In the genomic region with DNA sequence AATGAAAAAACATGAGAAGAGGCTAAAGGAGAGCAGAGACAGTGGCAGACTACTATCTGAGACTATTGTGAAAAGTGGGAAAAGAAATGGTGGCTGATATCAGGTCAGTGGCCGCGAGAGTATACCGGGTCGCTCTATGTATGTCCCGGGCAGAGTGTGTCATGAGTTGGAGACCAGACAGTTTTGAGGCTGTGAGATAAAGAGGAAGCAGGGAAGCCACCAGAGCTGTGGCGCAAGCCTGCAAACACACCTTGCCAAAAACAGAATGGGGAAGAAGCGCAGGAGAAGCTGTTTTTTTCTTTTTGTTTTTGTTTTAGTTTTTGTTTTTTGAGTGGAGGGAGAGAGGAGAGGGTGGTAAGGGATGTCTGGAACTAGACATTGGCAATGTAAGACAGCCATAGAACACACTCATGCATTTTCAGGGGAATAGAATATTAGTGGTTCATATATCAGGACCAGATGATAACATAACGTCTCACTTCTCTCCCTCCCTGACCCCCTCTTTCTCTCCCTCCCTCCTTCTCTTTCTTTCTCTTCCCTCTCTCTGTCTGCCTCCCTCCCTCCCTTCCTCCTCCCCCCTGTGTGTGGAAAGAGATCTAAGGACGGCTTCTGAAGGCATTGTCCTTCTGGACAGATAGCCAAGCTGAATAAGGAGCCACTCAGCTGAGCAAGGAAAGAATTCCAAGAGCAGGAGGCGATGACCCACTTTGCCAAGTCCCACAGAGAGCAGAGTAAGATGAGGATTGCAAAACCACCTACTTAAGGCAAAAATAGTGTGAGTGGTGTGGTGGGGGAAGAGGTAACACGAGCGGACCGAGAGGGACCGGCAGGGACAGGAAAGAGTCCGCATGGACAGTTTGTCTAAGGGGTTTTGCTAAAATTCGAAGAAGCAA, we compare ENCODE assay signal across 12 mouse cellular contexts.
DNase-seq lines count a peak whose midpoint lies in the region; ATAC-seq and TF ChIP-seq lines count a peak whose summit lies in the region.
"Had no signal": no experiment of that assay in that cellular context is flagged by ENCODE, and none has a peak within 500 bp of the region (broad histone marks: within the 10 kb centered on the region; RNA-seq: fewer than 3 reads in every experiment).

No protein-coding gene starts in this region.

- TF ChIP-seq POLR2A in kidney, adult 2 months (IDR thresholded peaks at IDR 0.05; ENCODE audit: low read depth, low read length) = no peak

- no peaks in the 10 kb centered on the region for H3K36me3 ChIP-seq in hindbrain, embryonic 10.5 days
- no peaks in the 10 kb centered on the region for H3K36me3 ChIP-seq in hindbrain, embryonic 13.5 days
- H3K36me3 ChIP-seq in kidney, adult 2 months (ENCODE audit: control insufficient read depth, insufficient read depth, low read length) = no peaks in the 10 kb centered on the region
- no peaks in the 10 kb centered on the region for H3K36me3 ChIP-seq in hindbrain, embryonic 16.5 days (ENCODE audit: control insufficient read depth, insufficient read depth, low read length)
- no peaks in the 10 kb centered on the region for H3K36me3 ChIP-seq in forebrain, embryonic 13.5 days (ENCODE audit: poor library complexity, severe bottlenecking)
- H3K36me3 ChIP-seq: lung, embryonic 15.5 days had no signal

- H3K27ac ChIP-seq in hindbrain, embryonic 10.5 days = peak overlapping the region; percentile 77
- no peak overlapping the region for H3K27ac ChIP-seq in hindbrain, embryonic 13.5 days
- H3K27ac ChIP-seq in left cerebral cortex, adult 2 months = peak overlapping the region; percentile 63
- no peak overlapping the region for H3K27ac ChIP-seq in kidney, adult 2 months (ENCODE audit: insufficient read depth, low read depth, low read length)
- H3K27ac ChIP-seq in hindbrain, embryonic 16.5 days (ENCODE audit: low read depth, low read length) = no peak overlapping the region
- H3K27ac ChIP-seq in forebrain, embryonic 13.5 days = no peak overlapping the region
- H3K27ac ChIP-seq: lung, embryonic 15.5 days had no signal

- DNase-seq in hindbrain, embryonic 10.5 days (ENCODE audit: low spot score) = no peak
- DNase-seq in Muller cell, postnatal 12 days (ENCODE audit: inconsistent ontology term) = peak; percentile 32
- peak in 1 of 2 experiments; percentile 20 for DNase-seq in left cerebral cortex, adult 2 months (ENCODE audit: extremely low spot score in 1 of 2, low spot score in 2 of 2)
- no peak for DNase-seq in kidney, adult 2 months
- DNase-seq: gastrocnemius, postnatal 10 days; kidney, adult 8-10 months; thymus, adult 2 months had no signal

- H3K9ac ChIP-seq in hindbrain, embryonic 13.5 days = no peak overlapping the region
- H3K9ac ChIP-seq in hindbrain, embryonic 16.5 days (ENCODE audit: low read depth, low read length) = no peak overlapping the region
- H3K9ac ChIP-seq in forebrain, embryonic 13.5 days = no peak overlapping the region
- H3K9ac ChIP-seq: lung, embryonic 15.5 days had no signal

- H3K4me3 ChIP-seq in hindbrain, embryonic 10.5 days = no peak overlapping the region
- H3K4me3 ChIP-seq in hindbrain, embryonic 13.5 days = no peak overlapping the region
- no peak overlapping the region for H3K4me3 ChIP-seq in left cerebral cortex, adult 2 months
- H3K4me3 ChIP-seq in kidney, adult 2 months (ENCODE audit: insufficient read depth, low read depth, low read length) = no peak overlapping the region
- no peak overlapping the region for H3K4me3 ChIP-seq in hindbrain, embryonic 16.5 days (ENCODE audit: low read length)
- no peak overlapping the region for H3K4me3 ChIP-seq in forebrain, embryonic 13.5 days
- H3K4me3 ChIP-seq: lung, embryonic 15.5 days had no signal

- 63% methylated on average over 16 of the region's 16 CpGs for WGBS in hindbrain, embryonic 10.5 days
- WGBS in hindbrain, embryonic 13.5 days = 66% methylated on average over 16 of the region's 16 CpGs
- WGBS in kidney, adult 2 months = 80% methylated on average over 16 of the region's 16 CpGs
- 66% methylated on average over 16 of the region's 16 CpGs for WGBS in hindbrain, embryonic 16.5 days
- 68% methylated on average over 16 of the region's 16 CpGs for WGBS in forebrain, embryonic 13.5 days

- H3K4me2 ChIP-seq in hindbrain, embryonic 13.5 days = no peak overlapping the region
- H3K4me2 ChIP-seq in hindbrain, embryonic 16.5 days (ENCODE audit: low read length) = no peak overlapping the region
- no peak overlapping the region for H3K4me2 ChIP-seq in forebrain, embryonic 13.5 days
- H3K4me2 ChIP-seq: lung, embryonic 15.5 days had no signal

- no peak for ATAC-seq in hindbrain, embryonic 13.5 days (ENCODE audit: low FRiP score)
- peak; percentile 97 for ATAC-seq in megakaryocyte, adult 5-6 weeks (ENCODE audit: poor library complexity, severe bottlenecking)
- ATAC-seq in hindbrain, embryonic 16.5 days = no peak
- no peak for ATAC-seq in forebrain, embryonic 13.5 days

- TF ChIP-seq CTCF in left cerebral cortex, adult 2 months (IDR thresholded peaks at IDR 0.05) = no peak
- no peak for TF ChIP-seq CTCF in kidney, adult 2 months (conservative IDR thresholded peaks at IDR 0.05; ENCODE audit: insufficient read depth, insufficient read length, low read depth, low read length)

- no peaks in the 10 kb centered on the region for H3K9me3 ChIP-seq in hindbrain, embryonic 10.5 days
- no peaks in the 10 kb centered on the region for H3K9me3 ChIP-seq in hindbrain, embryonic 13.5 days
- peaks cover 5% of the 10 kb centered on the region; the same call in 1 of the 2 replicates for H3K9me3 ChIP-seq in hindbrain, embryonic 16.5 days (ENCODE audit: control insufficient read depth, low read length)
- no peaks in the 10 kb centered on the region for H3K9me3 ChIP-seq in forebrain, embryonic 13.5 days (replicated peaks)
- H3K9me3 ChIP-seq: lung, embryonic 15.5 days had no signal

- peaks cover 13% of the 10 kb centered on the region for H3K4me1 ChIP-seq in hindbrain, embryonic 10.5 days (replicated peaks)
- no peaks in the 10 kb centered on the region for H3K4me1 ChIP-seq in hindbrain, embryonic 13.5 days (replicated peaks)
- H3K4me1 ChIP-seq in kidney, adult 2 months (ENCODE audit: control insufficient read depth, insufficient read depth, low read length) = no peaks in the 10 kb centered on the region
- H3K4me1 ChIP-seq in hindbrain, embryonic 16.5 days (ENCODE audit: control insufficient read depth, insufficient read depth, low read depth, low read length) = no peaks in the 10 kb centered on the region
- no peaks in the 10 kb centered on the region for H3K4me1 ChIP-seq in forebrain, embryonic 13.5 days

- H3K27me3 ChIP-seq in hindbrain, embryonic 10.5 days (ENCODE audit: insufficient read depth, poor library complexity, severe bottlenecking) = no peaks in the 10 kb centered on the region
- H3K27me3 ChIP-seq in hindbrain, embryonic 13.5 days = no peaks in the 10 kb centered on the region
- no peaks in the 10 kb centered on the region for H3K27me3 ChIP-seq in kidney, adult 2 months (replicated peaks; ENCODE audit: control insufficient read depth, insufficient read depth, low read length)
- no peaks in the 10 kb centered on the region for H3K27me3 ChIP-seq in hindbrain, embryonic 16.5 days (replicated peaks; ENCODE audit: control insufficient read depth, insufficient read depth, low read length)
- H3K27me3 ChIP-seq in forebrain, embryonic 13.5 days = no peaks in the 10 kb centered on the region
- H3K27me3 ChIP-seq: lung, embryonic 15.5 days had no signal

- intact Hi-C loops in left cerebral cortex, adult 2 months (cut with DNase I) = loop anchor here (1.0 kb wide), 1 partner anchor 25 kb away; no protein-coding TSS in a partner anchor

Comparison
In these comparisons a context has a peak if more than half of its experiments do, and no peak if none do; other contexts are left out.
1. H3K27ac ChIP-seq: peak in hindbrain, embryonic 10.5 days (single experiment) and left cerebral cortex, adult 2 months (single experiment); none in hindbrain, embryonic 13.5 days (single experiment), kidney, adult 2 months (single experiment), hindbrain, embryonic 16.5 days (single experiment) and forebrain, embryonic 13.5 days (single experiment).